Mouse (Mus musculus) adrenal gland, adult 18-20 months (tissue): ENCODE data around the gene Galnt7. TPM values are rescaled to one million over a fixed set of nuclear protein-coding genes. Genes with fewer than 3 reads are reported as not detected.

ENCODE experiments used
- DNase-seq, 2 experiments: peaks; one replicate each; pipeline ENCODE4 v3.0.0; 2021 to 2022; ENCODE audit warnings: low spot score in 2 of 2
- total RNA-seq, 2 experiments: library from RNA; stranded (reverse); gene quantifications; 1 replicate in 1 of 2; 2 replicates in 1 of 2; pipeline ENCODE4 v1.2.3; 2021

Galnt7 gene
- total RNA-seq, 2 experiments from 2014 or later: 5.0 to 10.3 TPM

DNA sequence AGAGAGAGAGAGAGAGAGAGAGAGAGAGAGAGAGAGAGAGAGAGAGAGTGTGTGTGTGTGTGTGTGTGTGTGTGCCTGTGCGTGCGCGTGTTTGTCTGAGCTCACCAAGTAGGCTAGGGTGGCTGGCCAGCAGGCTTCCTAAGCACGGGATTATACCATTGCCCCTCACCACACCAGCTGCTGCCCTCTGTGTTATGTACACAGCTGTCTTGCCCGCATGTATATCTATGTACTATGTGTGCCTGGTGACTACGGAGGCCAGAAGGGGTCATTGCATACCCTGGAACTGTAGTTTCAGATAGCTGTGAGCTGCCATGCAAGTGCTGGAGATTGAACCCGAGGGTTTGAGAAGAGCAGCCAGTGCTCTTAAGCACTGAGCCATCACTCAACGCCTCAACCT lies 22.7 kb downstream of the Galnt7 start:
- DNase-seq: no peak

DNA sequence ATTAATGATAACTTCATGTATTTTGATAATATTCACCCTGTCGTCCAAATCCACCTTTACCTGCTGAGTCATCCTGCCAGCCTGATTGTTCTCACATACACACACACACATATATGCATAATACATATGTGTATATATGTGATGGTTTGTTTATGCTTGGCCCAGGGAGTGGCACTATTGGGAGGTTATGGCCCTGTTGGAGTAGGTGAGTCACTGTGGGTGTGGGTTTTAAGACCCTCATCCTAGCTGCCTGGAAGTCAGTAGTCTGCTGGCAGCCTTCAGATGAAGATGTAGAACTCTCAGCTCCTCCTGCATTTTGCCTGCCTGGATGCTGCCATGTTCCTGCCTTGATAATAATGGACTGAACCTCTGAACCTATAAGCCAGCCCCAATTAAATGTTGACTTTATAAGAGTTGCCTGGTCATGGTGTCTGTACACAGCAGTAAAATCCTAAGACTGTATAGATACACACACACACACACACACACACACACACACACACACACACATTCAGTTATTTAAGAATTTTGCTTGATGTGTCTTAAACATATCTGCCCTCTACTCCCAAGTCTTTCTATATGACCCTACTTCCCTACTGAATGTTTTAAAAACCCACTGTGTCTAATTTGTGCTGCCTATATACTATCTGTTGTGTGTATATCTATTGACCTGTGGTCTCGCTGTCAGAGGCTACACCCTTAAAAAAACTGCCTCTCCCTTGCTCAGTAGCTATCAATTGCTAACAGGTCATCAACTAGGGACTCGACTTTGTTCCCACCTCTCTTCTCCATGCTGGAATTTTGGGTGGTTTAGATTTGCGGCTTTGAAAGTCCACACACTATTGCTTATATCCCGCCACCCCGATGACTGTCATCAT lies 23.8 kb downstream of the Galnt7 start:
- no peak for DNase-seq

DNA sequence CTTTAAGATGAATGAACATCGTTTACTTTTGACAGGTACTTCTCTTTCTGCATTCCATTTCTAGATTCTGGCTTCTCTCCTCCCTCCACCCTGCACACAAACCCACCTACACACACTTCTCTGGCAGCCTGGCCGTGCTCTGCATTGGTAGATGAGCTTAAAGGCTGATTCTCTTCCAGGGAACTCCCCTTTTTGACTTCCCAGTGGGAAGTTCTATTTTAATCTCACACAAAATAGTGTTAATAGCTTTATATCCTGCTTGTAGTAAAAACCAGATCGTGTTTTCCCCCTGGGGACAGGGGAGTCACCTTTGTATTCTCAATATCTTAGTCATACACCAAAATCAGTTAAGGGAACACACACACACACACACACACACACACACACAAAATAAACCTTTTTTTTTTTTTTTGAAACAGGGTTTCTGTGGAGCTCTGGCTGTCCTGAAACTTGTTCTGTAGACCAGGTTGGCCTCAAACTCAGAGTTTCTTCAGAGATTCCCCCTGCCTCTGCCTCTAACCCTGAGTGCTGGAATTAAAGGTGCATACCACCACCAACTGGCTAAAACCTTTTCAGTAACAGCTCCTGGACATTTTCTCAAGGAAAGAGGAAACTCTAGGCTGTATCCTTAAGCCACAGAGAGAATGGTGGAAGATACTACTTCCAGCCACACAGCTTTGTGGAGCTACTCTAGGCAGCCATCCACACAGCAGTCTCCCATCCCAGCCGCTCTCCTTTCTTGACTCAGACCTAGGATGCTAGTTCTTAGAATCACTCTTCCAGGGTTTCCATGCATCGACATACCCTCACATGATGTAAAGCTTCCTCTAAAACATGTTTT lies 24.7 kb downstream of the Galnt7 start:
- DNase-seq: no peak

- DNase-seq: no peak
Observed at GRCm38 (mm10) chr8:57623955-57624354, 28.9 kb downstream of the Galnt7 start.

DNA sequence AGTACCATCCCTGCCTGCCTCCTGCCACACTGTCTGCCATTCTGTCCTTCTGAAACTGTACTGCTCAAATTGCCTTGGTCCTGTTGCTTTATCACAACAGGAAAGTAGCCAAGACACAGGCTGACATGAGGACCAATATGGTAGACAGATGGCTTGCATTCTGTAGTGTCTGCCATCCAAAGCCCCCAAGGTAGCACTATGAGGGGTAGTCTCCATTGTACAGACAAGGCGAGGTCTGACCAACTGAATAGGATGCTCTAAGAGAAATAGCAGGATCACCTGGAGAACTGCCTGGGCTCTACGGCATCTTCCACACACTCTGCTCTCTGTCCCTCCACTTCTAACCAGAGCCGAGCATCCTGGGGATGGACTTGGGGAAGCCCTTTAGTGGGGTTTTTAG lies 29.8 kb downstream of the Galnt7 start:
- no peak for DNase-seq

GRCm38 (mm10) chr8:57616965-57617364 lies 35.9 kb downstream of the Galnt7 start:
- DNase-seq: no peak

DNA sequence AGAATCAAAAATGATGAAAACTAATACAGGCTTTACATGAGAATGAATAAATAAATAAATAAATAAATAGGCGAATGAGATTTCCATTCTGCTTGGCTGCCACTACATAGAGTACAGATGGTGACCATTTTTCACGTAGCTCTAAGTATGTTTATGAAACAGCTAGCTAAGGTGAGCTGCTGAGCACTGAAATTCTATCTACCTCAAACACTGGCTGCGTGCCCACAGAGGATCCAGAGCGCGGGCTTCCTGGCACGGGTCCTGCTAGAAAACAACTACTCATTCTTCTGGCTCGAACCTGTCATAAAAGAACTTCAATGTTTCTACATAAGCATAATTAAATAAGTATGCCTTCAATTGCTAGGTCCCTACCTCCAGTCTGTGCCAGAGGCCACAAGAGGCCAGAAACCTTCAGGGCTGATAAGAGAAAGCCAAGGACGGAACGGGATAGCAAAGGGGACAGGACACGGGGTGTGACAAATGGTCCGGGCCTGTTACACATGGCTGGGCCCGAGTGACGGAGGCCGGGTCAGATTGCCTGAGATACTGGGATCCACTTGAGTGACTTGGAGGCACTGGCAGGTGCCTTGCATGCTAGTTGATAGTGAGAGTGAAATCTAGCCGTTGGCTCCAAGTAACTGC lies 37.7 kb downstream of the Galnt7 start:
- DNase-seq: peak; percentile 43 to 60

DNA sequence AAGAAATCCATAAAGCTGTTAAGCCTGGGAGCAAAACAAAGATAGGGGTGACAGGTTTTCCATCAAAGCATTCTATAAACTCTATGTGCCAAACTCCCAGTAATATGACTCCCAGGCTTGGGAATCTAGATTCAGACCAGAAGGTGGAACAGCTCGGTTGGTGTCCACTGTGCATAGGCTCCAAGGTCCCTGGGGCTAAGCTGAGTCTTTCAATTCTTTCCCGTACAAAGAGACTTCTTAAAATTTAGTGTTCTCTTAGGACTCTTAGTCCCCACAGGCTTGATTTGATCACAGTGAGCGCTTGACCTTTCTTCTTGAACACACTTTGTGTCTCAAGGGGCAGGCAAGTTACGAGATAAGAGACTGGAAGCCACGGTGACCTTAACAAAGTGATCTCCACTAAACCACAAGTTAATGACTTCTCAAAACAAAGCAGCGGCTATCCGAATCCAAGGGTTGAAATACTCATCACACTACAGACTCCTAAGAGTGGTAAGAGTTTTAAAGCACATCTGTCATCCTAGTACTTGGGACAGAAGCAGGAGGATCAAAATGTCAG lies 41.3 kb downstream of the Galnt7 start:
- peak in 1 of 2 experiments; percentile 28 for DNase-seq

DNA sequence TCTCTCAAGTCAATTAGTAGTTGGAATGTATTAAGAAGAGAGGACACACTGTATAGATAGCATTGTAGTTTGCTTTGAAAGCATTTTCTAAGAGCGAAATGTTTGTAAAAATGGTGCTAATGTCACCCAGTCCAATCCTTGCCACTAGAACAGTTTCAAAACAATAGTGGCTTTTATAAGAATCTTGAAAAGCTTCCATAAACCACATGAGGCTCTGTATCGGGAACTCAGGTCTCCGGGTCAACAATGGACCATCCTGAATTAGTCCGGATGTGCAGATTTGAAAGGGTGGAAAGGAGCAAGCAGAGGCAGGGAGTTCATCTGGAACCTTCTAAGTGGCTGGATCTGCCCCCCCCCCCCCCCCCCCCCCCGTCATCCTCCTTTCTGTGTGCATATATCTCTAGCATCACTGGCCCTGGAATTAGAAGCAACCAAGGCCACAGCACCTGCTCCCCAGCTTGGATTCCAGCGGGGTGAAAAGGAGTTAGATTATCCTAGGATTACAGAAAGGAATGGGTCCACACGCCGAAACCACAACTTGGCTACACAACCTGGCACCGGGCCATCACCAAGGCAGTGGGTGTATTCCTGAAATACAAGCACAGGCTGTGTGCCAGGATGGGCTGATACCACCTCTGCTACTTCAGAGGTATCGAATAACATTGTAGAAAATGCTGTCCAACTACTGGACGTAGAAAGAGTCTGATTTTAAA lies 42.0 kb downstream of the Galnt7 start:
- DNase-seq: peak; percentile 54 to 59

DNA sequence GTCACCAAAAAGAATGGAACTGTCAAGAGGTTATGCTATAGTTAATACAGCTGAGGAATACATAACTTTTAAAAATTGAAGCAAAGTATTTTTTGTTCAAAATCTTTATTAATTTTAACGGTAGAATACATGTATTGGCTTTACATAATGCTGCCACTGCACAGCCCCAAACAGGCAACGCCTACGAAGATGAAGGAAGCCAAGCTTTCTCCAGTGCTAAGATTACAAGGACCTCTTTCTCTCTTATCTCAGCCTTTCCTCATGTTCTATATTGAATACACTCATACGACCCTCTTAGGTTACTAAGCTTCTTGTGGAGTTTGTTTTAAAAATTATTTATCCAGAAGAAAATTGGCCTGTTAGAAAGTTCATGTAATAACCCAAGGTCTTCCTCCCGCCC lies 50.3 kb downstream of the Galnt7 start:
- no peak for DNase-seq

GRCm38 (mm10) chr8:57601987-57602418 lies 50.8 kb downstream of the Galnt7 start:
- peak; percentile 46 to 62 for DNase-seq

GRCm38 (mm10) chr8:57599813-57600555 lies 52.8 kb downstream of the Galnt7 start:
- DNase-seq: no peak

DNA sequence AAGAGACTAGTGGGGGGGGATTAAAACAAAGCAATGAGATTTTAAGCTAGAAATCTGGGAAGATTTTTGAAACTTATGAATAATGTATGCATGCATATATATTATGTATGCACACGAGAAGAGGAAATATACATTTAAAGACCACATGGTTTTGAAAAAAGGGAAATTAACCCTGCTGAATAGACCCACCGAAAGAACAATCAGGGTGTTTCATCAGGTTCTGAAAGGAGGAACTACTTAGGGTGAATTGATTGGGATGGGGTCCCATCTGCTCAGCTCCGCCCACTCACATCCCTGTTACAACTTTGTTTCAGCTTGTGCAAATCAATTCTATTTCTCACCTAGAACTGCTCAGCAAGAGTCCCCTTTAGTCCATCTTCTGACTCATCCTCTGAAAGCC lies 57.0 kb downstream of the Galnt7 start:
- DNase-seq: no peak

DNA sequence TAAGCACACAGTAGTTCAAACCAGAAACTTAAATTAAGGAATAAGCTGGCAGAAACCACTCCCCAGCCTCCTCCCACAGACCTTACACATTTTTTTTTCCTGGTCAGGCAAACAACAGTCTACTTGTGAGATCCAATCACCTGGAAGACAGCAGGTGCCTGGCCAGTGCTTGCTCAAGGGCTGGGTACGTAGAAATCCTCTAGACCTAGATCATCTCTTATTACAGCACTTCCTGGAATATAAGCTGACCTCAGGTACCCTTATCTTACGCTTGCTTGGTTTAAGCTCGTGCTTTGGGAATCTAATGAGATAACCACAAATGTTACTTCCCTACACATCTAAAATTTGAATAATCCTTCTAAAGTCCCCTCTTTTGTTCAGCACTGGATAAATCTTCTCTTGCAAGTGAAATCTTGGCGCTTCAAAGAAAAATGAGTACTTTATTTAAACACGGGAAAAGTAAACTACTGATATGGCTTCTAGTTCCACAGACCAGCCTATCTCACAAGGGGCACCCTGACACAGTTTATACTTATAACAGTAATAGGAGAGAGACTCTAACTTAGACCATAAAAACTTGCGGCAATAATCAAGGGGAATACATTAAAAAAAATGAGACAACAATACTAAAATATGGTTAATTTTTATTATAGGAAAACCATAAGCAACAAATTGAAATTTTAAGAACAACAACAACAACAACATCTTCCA lies 58.5 kb downstream of the Galnt7 start:
- DNase-seq: no peak

- DNase-seq: no peak
Observed at GRCm38 (mm10) chr8:57592604-57593003, 60.2 kb downstream of the Galnt7 start.

GRCm38 (mm10) chr8:57591681-57592080 lies 61.2 kb downstream of the Galnt7 start:
- DNase-seq: no peak

DNA sequence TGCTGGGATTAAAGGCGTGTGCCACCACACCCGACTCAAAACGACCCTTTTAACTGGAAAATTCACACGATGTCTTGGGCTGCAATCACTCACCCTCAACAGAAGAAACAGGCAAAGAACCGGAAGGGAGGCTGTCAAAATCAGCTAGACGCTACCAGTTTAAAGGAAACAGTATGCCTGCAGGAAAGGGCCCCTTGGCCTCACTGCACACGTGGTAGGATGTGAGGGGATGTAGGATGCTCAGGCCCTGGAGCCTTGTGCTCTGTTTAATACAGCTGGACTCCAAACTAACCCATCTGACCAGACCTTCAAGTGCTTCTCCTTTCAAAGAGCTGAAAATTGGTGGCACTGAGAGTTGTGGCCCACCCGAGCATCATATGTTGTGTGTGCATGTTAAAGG lies 62.8 kb downstream of the Galnt7 start:
- DNase-seq: no peak

DNA sequence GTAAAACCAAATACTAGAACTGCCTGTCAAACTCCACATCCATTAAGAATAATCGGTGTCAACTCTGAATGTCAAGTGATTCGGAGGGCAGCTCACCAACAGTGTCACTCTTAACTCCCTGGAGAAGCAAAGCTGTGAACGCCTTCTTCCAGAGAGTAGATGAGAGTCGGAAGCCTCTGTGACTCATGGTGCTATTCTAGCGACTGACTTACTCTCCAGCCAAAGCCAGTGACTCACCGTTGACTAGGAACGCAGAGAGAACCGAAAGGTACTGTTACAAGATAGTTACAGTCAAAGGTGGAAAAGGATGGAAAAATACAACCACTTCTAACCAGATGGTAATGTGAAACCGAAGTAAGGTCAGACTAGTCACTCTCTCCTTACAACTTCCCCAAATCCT lies 63.7 kb downstream of the Galnt7 start:
- no peak for DNase-seq

- no peak for DNase-seq
Observed at GRCm38 (mm10) chr8:57588604-57589003, 64.2 kb downstream of the Galnt7 start.
